Mouse (Mus musculus): ENCODE data around the gene Cmss1. TPM values are rescaled to one million over a fixed set of nuclear protein-coding genes. Genes with fewer than 3 reads are reported as not detected.

Gene Cmss1
- polyA plus RNA-seq, 1 experiment from 2014 or later = 57.2 TPM

DNA sequence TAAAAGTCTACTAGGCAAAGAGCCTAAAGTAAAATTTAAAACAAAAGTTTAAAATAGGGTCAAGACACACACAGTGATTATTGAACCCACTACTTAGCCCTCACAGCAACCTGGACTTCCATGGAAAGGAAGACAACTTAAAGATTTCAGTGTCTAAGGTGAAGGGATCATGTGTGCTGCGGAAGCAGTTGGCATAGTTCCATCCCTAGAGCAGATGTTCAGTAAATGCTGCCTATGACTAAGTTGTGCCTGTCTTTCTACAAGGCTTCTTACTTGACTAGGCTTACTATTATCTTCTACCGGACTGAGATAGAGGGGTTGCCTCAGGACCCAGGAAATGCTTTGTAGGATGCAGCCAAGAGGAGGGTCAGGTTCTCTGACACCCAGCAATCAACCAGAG, 50.4 kb downstream of the Cmss1 start:
- H3K9ac ChIP-seq = no peak overlapping the region; the same call in 1 of the 2 replicates
- H3K4me2 ChIP-seq = no peak overlapping the region
- H3K4me3 ChIP-seq = no peak overlapping the region
- H3K9me3 ChIP-seq = no peaks in the 10 kb centered on the region
- no peaks in the 10 kb centered on the region; the same call in 1 of the 2 replicates for H3K36me3 ChIP-seq
- 74% methylated on average over 2 of the region's 2 CpGs for WGBS
- H3K4me1 ChIP-seq = peaks cover 31% of the 10 kb centered on the region
- no peaks in the 10 kb centered on the region for H3K27me3 ChIP-seq
- H3K27ac ChIP-seq = no peak overlapping the region
- ATAC-seq (ENCODE audit: insufficient number of reproducible peaks, insufficient read depth, low FRiP score, low TSS enrichment, low read depth) = no peak

DNA sequence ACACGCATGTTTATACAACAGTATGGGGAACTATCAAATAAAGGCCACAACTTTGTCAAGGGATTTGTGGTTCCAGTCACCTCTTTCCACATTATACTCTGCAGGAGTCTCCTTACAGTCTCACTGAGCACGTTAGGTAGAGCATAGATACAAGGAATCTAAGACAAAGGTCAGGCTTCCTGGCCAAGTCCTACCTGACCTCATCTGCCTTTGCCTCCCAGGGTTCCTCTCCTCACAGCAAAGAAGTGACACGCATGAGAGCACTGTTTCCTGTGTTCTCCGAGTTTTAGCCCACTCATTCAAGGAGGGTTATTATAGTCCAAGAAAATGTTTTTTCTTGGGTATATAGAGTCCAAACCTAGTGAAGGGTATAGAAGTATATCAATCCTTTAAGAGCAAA, 51.0 kb downstream of the Cmss1 start:
- no peak overlapping the region for H3K4me3 ChIP-seq
- no peaks in the 10 kb centered on the region for H3K27me3 ChIP-seq
- no peak overlapping the region for H3K9ac ChIP-seq
- peaks cover 32% of the 10 kb centered on the region for H3K4me1 ChIP-seq
- no peak for ATAC-seq (ENCODE audit: insufficient number of reproducible peaks, insufficient read depth, low FRiP score, low TSS enrichment, low read depth)
- no peak overlapping the region for H3K27ac ChIP-seq
- no peaks in the 10 kb centered on the region; the same call in 1 of the 2 replicates for H3K36me3 ChIP-seq
- H3K4me2 ChIP-seq = no peak overlapping the region
- 64% methylated on average over 4 of the region's 4 CpGs for WGBS
- H3K9me3 ChIP-seq = no peaks in the 10 kb centered on the region

DNA sequence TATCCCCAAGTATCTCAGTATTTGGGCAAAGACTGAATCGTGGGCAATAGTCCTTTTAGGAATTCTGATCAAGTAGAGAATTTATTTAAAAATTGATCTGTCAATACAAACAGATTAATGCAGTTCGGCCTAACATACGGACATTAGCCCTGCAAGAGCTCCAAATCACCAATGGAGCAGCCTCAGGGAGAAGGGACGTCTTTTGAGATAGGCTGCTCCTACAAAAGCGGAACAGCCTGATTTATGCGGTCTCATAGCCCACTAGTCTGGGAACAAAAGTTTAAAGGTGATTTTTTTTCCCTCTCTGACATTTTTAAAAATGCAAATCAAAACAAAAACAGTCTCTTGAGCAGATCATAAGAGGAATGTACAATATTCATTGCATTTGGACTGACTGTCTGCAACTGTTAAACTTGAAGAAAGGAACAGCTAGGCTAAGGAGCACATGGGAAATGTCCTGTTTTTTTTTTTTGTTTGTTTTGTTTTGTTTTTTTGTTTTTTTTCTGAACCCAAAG, 51.7 kb downstream of the Cmss1 start:
- no peak for ATAC-seq (ENCODE audit: insufficient number of reproducible peaks, insufficient read depth, low FRiP score, low TSS enrichment, low read depth)
- Histone ChIP-seq H3K27me3 (no peaks in the 10 kb centered on the region), H3K9ac (no peak overlapping the region), H3K36me3 (no peaks in the 10 kb centered on the region; the same call in 1 of the 2 replicates), H3K4me1 (peaks cover 33% of the 10 kb centered on the region), H3K4me2 (no peak overlapping the region), H3K4me3 (no peak overlapping the region), H3K27ac (no peak overlapping the region), H3K9me3 (no peaks in the 10 kb centered on the region)
- WGBS = 71% methylated on average over 6 of the region's 6 CpGs

DNA sequence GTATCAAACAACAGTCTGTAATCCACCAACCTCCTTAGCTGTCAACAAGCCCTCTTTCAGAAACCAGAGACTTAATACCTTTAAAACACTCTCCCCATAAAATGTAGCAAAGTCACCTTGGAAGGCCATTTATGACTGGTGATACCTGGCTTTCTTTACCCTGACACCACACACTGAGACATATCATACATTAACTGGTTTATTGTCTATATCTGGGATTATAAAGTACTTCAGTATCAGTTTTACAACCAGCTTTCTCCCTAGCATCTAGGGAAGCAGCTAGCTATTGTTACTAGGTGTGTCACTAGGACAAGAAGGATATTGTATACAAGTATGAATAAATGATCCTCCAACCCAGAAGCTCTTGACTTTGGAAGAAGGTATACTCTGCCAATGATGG, 53.4 kb downstream of the Cmss1 start:
- Histone ChIP-seq H3K9ac (no peak overlapping the region), H3K4me1 (peaks cover 33% of the 10 kb centered on the region), H3K4me2 (no peak overlapping the region; the same call in 1 of the 2 replicates), H3K27ac (no peak overlapping the region), H3K4me3 (no peak overlapping the region), H3K36me3 (no peaks in the 10 kb centered on the region; the same call in 1 of the 2 replicates), H3K27me3 (no peaks in the 10 kb centered on the region), H3K9me3 (no peaks in the 10 kb centered on the region)
- ATAC-seq (ENCODE audit: insufficient number of reproducible peaks, insufficient read depth, low FRiP score, low TSS enrichment, low read depth) = no peak

DNA sequence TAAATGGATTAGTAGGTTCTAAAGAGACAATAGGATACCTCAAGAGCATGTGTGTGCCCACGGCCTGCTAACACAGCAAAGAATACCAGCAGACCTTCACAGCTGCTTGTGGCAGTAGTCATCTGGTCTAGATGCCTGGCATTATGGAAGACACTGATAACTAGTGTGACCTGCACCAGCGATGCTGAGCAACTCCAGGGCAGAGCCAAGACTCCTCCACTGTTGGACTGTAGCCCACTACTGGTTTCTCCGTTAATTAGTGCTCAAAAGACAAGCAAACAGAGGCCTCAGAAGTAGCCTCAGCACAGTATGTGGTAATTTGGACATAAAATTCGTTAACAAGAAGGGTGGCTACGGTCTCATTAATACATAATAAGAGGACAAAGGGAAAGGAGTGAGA, 54.0 kb downstream of the Cmss1 start:
- H3K4me3 ChIP-seq = no peak overlapping the region
- H3K9me3 ChIP-seq = no peaks in the 10 kb centered on the region
- no peak overlapping the region for H3K27ac ChIP-seq
- H3K4me2 ChIP-seq = no peak overlapping the region
- no peak for ATAC-seq (ENCODE audit: insufficient number of reproducible peaks, insufficient read depth, low FRiP score, low TSS enrichment, low read depth)
- H3K36me3 ChIP-seq = no peaks in the 10 kb centered on the region; the same call in 1 of the 2 replicates
- WGBS = 89% methylated on average over 5 of the region's 5 CpGs
- no peak overlapping the region for H3K9ac ChIP-seq
- peaks cover 33% of the 10 kb centered on the region for H3K4me1 ChIP-seq
- H3K27me3 ChIP-seq = no peaks in the 10 kb centered on the region

DNA sequence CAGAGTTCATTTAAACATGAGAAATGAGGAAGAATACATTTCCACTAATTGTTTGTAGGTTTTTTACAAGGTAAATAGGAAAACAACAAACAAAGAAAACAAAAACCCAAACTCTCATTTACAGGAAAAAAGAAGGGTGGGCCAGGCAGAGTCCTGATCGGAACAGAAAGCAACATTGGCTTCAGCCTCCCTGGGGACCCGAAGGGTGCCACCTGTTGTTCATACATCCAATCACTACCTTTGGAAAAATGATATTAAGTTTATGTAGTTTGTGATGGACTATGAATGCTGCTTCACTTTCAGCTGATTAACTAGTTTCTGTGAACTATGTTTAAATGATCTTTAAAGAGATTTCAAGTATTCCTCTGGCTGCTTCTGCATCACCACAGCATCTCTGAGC, 55.0 kb downstream of the Cmss1 start:
- WGBS = 71% methylated on average over 2 of the region's 2 CpGs

DNA sequence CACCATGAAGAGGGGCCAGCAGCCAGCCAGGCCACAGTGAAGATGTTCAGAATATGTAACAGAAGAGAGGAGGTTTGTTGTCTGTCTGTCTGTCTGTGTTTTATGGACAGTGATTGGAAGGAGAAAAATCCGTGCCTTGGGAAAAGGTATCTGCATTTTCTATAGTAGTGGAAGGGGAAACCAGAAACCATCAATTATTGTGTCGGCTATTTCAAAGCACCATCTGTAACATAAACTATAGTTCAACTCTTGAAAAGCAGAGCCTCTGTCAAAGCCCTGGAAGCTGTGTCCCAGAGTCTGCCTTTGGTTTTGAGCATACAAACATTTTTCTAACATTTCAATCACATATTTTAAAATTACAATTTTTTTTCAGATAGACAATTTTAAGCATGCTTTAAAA, 55.8 kb downstream of the Cmss1 start:
- Histone ChIP-seq H3K27ac (no peak overlapping the region), H3K9me3 (no peaks in the 10 kb centered on the region), H3K4me3 (peak overlapping the region; percentile 33), H3K4me1 (peaks cover 32% of the 10 kb centered on the region; the same call in 1 of the 2 replicates), H3K36me3 (no peaks in the 10 kb centered on the region; the same call in 1 of the 2 replicates), H3K9ac (peak overlapping the region; percentile 54; the same call in 1 of the 2 replicates), H3K4me2 (peak overlapping the region; percentile 56), H3K27me3 (no peaks in the 10 kb centered on the region)
- no peak for ATAC-seq (ENCODE audit: insufficient number of reproducible peaks, insufficient read depth, low FRiP score, low TSS enrichment, low read depth)
- WGBS = 5% methylated on average over 2 of the region's 2 CpGs

More for the DNA sequence above, 55.0 kb downstream of the Cmss1 start:
- Histone ChIP-seq H3K9ac (no peak overlapping the region), H3K27ac (no peak overlapping the region), H3K4me2 (peak overlapping the region; percentile 56), H3K9me3 (no peaks in the 10 kb centered on the region), H3K4me1 (peaks cover 33% of the 10 kb centered on the region), H3K36me3 (no peaks in the 10 kb centered on the region; the same call in 1 of the 2 replicates), H3K4me3 (peak overlapping the region; percentile 33), H3K27me3 (no peaks in the 10 kb centered on the region)
- no peak for ATAC-seq (ENCODE audit: insufficient number of reproducible peaks, insufficient read depth, low FRiP score, low TSS enrichment, low read depth)

DNA sequence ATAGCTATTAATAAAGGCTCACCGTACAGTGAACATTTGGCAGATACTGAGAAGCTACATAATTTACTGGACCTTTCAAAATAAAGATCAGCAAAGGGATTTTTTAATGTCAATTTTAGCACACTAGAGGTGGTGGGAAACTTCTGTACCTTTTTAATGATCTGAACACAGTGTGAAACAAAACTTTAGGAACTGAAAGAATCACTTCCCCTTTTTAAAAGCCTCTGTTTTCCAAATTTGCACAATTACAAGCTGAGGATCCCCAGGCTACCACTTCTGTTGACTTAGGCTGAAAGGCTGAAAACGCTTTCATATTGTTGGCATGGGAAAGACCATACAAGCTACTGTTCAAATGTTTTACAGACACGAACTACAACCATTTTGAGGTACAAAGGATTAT, 56.6 kb downstream of the Cmss1 start:
- Histone ChIP-seq H3K4me3 (peak overlapping the region; percentile 72), H3K9ac (peak overlapping the region; percentile 93), H3K4me2 (peak overlapping the region; percentile 87), H3K9me3 (no peaks in the 10 kb centered on the region), H3K36me3 (no peaks in the 10 kb centered on the region; the same call in 1 of the 2 replicates), H3K4me1 (peaks cover 29% of the 10 kb centered on the region; the same call in 1 of the 2 replicates), H3K27me3 (no peaks in the 10 kb centered on the region), H3K27ac (no peak overlapping the region)
- WGBS = 28% methylated on average over 3 of the region's 3 CpGs
- ATAC-seq (ENCODE audit: insufficient number of reproducible peaks, insufficient read depth, low FRiP score, low TSS enrichment, low read depth) = no peak

DNA sequence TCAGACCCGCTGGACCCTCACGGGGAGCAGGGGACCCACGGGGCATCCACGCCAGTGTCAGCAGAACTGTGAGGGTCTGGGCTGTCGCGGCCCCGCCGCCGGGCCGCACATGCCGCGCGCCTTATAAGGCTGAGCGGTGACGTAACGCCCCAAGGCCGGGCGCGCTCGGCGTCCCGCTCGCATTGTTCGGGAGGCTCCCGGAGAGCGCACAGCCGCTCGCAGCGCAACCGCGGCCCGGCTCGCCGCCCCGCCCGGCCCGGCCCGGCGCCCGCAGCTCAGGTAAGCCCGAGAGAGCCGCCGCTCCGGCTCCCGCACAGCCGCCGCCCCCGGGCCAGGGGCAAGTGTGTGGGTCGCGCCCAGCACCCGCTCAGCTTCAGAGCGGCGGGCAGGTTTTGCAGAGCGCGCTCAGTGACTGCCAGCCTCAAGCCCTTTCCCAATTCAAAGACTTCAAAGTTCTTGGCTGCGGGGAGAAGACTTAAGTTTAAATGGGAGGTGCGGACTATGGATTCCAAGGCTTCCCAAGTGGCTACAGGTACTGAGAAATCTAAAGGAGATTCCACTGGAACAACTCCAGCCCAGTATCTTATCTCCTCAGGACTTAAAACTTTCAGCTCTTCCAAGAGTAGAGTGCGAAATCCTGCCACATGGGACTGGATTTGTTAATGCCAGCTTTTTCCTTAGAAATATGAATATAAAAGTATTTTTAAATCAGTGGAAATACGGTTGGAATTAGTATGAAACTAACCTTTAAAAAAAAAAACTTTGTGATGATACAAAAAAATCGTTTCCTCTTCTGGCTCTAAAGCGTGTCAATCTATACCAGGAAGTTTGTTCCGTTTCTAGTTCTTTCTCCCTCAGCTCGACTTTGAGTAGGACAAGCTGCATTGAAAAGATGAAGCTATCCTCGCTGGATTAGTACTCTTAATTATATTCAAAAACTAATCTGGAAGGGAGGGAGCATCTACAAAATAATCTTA, 57.3 kb downstream of the Cmss1 start:
- no peaks in the 10 kb centered on the region for H3K27me3 ChIP-seq
- peaks cover 29% of the 10 kb centered on the region for H3K4me1 ChIP-seq
- H3K4me3 ChIP-seq = peak overlapping the region; percentile 72
- H3K36me3 ChIP-seq = no peaks in the 10 kb centered on the region; the same call in 1 of the 2 replicates
- peak overlapping the region; percentile 93 for H3K9ac ChIP-seq
- peak; percentile 91 for ATAC-seq (ENCODE audit: insufficient number of reproducible peaks, insufficient read depth, low FRiP score, low TSS enrichment, low read depth)
- no peaks in the 10 kb centered on the region for H3K9me3 ChIP-seq
- 1% methylated on average over 54 of the region's 64 CpGs for WGBS
- H3K27ac ChIP-seq = peak overlapping the region; percentile 84
- peak overlapping the region; percentile 87 for H3K4me2 ChIP-seq

DNA sequence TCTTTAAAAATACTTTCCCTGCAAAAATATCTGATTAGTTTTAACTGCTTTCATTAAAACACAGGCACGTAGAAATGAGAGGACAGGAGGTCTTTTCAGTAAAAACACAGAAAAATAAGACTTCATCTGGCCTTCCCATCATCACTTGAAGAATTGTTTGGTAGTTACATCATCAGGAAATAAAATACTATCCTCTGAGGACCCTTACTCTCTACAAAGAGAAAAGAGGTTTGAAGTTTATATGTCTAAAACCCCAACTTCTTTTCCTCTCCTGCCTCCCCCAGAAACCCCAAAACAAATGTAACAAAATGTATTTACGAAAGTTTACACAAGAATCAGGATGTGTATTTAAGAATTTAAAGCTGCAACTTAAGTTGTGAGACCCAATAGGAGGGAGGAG, 58.1 kb downstream of the Cmss1 start:
- H3K4me1 ChIP-seq = peaks cover 27% of the 10 kb centered on the region
- H3K27ac ChIP-seq = peak overlapping the region; percentile 84; the same call in 1 of the 2 replicates
- H3K9ac ChIP-seq = peak overlapping the region; percentile 93
- no peak for ATAC-seq (ENCODE audit: insufficient number of reproducible peaks, insufficient read depth, low FRiP score, low TSS enrichment, low read depth)
- peak overlapping the region; percentile 87 for H3K4me2 ChIP-seq
- 43% methylated on average over 2 of the region's 2 CpGs for WGBS
- no peaks in the 10 kb centered on the region; the same call in 1 of the 2 replicates for H3K36me3 ChIP-seq
- peak overlapping the region; percentile 72 for H3K4me3 ChIP-seq
- H3K9me3 ChIP-seq = no peaks in the 10 kb centered on the region
- no peaks in the 10 kb centered on the region for H3K27me3 ChIP-seq

DNA sequence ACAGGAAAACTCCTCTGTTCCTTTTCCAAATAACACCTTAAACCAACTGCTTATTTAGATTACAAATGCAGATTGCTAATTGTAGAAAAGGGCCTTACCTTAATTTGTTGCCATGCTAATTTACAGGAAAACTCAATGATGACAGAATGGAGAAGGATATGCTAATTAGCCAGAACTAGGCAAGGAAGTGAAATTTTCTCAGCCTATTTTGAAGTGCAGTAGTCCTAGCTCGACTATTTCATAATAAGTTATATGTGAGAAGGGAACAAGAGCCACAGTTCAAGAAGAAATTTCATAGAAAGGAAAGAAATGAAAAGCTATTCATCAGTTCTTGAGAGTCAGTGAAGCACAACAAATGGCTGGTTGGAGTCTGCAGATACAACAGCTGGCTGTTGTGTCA, 60.3 kb downstream of the Cmss1 start:
- Histone ChIP-seq H3K4me1 (peaks cover 12% of the 10 kb centered on the region; the same call in 1 of the 2 replicates), H3K27me3 (no peaks in the 10 kb centered on the region), H3K4me2 (no peak overlapping the region), H3K27ac (no peak overlapping the region), H3K36me3 (no peaks in the 10 kb centered on the region), H3K9ac (no peak overlapping the region), H3K4me3 (no peak overlapping the region), H3K9me3 (0 out of 2 replicates have a peak, but pooled peaks cover 3% of the 10 kb centered on the region)
- no peak for ATAC-seq (ENCODE audit: insufficient number of reproducible peaks, insufficient read depth, low FRiP score, low TSS enrichment, low read depth)
- 52% methylated on average over 1 of the region's 1 CpGs for WGBS

Measured in embryonic facial prominence, embryonic 13.5 days (tissue).